Mouse (Mus musculus) right cerebral cortex, postnatal 4 days (tissue): Measurements from ENCODE around the gene Rpl4.
"Not testable (repeated sequence)": the region's sequence is repeated elsewhere in the genome, so short reads cannot be mapped to it uniquely, and the experiment has no call there.

Source experiments
- DNase-seq: peaks from one replicate; pipeline ENCODE4 v3.0.0-alpha.2; 2022

Gene Rpl4

DNA sequence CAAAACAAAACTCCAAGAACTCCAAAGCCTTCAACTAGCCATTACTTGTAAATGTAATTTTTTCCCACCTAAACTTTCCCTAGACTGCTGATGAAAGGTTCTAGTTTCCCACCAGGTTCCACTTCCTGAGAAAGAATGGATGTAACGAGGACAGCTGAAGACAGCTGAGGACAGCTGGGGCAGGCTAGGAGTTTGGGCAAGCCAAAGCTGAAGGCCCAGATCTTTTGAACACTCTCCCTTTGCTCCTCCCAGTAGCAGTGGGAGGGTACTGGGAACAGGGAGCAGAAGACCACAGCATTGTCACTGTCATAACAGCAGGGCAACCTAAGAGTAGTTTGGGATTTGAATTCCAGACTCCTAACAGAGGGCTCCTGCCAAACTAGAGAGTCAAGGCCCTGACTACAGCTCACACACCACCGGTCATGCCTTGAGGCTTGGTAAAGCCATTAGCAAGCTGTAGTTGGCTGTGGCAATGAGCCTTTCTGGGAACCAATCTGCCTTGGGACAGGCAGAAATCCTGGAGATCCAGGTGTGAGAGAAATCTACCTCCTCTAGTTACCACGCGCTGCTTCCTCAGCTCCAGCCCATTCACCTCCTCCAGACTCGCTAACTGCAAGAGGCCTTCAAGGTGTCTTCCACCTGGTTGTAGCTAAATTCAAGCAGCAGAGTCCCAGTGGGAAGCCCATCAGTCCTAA, 25.0 kb downstream of the Rpl4 start:
- DNase-seq = no peak

DNA sequence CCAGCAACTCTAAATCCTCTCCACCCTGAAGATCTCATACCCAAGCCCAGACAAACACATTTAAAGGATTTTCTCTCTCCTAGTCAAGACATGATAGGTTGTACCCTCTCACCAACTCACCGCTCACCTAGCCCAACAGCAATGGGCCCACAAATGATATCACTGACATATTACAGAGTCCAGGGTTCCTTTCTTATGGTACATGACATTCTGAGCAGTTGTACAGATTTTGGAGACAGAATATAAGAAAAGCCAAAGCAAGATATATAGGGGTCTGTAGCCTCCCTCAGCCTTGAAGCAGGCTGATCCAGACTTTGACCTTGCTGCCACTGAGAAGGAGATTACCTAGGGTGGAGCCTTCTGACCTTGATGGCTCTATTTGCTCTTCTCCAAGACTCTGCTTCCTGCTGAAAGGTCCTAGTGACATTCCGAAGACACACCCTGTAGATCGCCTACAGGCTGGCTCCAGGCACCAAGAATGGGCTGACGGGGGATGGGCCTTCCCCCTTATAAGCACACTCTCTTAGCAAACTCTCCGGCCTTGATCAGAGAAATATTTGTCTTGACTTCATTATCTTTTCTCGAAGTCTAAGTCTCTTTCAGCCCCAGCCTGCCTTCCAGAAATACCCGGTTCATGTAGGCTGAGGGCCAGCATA, 25.7 kb downstream of the Rpl4 start:
- not testable (repeated sequence) for DNase-seq

DNA sequence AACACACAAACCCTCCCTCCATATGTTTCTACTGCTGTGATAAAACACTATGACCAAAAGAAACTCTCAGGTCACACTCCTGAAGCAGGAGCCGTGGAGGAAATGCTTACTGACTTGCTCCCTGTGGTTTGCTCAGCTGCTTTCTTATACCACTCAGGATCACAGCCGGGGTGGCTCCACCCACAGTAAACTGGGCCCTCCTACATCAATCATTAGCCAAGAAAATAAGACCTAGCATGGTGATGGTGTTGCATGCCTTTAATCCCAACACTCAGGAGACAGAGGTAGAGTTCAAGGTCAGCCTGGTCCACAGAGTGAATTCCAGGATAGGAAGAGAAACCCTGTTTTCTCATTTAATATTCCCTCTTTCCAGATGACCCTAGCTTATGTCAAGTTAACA, 26.7 kb downstream of the Rpl4 start:
- no peak for DNase-seq

DNA sequence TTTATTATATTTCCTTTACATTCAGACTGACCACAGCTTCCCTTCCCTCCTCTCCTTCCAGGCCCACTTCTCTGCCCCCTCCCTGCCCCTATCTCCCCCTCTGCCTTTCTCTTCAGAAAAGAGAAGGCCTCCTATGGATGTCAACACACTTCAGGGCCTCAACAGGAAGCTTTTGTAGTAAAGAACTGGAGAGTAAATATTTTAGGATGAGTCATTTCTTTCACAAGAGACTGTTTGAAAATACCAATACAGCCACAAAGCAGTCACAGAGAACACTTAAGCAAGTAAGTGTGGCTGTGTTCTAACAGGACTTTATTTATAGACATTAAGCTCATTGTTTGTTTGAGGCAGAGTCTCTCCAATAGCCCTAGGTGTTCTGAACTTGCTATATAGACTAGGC, 29.2 kb downstream of the Rpl4 start:
- DNase-seq = no peak

DNA sequence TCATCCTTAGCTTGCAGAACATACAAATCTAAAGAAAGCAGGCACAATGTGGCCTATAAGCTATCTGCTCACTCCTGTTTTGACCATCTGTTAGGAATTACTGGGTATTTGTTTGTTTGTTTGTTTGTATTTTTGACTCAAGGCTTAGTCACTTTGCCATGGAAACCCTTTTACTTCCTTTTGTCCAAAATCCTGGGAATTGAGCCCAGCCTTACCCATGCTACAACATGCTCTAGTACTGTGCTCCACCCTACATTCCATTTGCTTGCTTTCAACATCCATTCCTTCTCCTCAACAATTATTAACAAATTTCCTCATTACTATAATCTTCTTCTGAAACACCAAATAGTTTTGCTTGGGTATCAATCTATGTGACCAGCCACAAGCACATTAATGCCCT, 29.7 kb downstream of the Rpl4 start:
- no peak for DNase-seq

DNA sequence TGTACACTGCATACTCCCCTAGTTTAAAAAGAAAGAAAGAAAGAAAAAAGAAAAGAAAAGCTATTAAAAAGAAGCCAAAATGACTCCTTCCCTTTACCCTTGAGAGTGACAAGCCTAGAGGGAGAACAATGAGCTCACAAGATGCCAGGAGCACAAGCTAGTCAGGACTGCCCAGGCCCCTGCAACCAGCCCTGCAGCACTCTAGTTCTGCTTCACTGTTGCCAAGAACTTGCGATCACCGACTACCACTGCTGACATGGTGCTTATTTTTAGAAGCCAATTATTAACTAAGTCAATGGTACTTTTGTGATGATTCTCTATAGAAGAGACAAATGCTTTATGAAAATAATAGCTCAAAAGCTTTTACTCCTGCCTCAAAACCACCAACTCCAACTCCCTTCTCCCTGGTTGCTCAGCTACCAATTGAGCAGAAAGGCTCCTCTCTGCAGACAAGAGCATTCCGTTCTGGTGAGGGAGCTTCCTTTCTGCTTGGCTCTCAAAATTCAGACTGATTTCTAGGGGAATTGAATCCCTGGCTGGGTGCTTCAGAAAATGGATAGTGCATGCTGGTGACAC, 34.4 kb downstream of the Rpl4 start:
- no peak for DNase-seq

DNA sequence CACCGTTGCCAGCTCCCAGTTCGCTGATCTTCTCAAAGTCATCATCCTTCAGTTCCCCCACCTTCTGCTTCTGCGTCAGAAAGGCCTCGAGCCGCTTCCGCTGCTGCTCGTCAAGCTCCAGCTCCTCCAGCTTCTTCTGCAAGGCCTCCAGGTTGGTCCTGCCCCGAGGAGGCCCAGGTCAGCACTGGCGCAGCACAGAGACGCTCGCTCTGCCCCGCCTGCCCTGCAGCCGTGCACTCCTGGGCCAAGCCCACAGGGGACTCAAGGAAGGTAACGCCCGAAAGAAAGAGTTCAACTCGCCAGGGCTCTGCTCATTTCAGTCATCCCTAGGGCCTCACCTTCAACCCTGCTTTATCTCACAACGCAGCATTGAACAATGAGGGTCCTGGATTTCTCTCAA, 41.3 kb downstream of the Rpl4 start:
- no peak for DNase-seq

DNA sequence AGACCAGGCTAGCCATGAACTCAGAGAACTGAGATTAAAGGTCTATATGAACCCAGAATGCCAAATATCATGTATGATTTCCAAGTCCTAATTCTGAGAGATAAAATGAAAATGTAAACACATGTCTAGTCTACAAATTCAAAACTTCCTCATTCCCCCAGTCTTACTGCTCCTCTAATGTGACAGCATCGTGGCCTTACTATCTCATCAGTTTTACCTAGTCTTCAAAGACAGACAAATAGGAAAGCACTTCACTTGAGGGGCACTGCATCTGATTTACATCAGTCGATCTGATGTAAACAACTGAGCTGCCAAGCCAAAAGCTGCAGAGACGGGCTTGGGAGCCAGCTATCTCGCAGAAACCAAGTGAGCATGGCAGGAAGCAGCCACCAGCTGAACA, 42.9 kb downstream of the Rpl4 start:
- no peak for DNase-seq

DNA sequence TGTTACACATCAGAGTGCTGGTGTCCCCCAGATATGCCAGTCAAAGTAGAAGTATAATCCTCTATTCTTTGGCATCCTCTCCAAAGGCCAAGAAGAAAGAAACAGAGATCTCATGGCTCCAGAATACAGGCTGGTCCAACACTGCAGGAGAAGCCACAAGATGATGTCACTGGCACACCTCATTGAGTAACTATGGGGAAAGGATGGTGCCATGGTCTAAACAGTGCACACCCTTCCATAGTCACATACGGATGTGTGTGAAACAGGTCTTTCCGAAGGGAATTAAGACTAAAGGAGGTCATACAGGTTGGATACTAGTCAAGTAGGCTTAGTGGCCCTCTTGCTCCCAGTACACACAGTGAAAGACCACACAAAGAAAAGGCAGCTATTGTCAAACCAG, 43.5 kb downstream of the Rpl4 start:
- DNase-seq = no peak

DNA sequence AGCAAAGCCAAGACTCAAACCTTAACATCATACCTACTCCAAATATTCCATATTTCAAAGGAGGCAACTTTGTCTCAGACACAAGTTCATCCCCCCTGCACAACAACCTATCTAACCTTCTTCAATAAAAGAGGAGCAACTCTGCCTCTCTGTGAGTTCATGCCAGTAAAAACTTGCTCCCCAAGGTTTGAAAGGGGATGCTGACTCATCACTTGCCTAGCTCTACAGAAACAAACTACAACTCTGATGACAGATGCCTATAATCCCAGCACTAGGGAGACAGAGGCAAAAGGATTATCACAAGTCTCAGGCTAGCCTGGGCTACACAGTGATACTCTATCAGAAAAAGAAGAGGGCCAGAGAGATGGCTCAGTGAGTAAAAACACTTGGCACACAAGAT, 44.7 kb downstream of the Rpl4 start:
- DNase-seq = no peak

DNA sequence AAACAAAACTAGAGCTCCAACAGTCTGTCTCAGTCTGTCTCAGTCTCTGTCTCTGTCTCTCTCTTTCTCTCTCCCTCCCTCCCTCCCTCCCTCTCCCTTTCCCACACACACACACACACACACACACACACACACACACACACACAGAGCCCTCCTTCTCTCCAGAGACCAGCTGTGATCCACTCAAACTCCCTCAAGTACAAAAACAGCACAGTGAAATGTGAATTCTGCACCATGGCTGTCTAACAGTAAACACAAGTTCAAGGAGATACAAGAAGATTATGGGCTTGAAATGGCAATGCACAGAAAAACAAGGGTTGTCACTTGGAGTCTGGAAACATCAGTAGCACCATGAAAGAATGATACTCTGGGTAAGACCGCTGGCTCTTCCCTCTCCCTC, 46.1 kb downstream of the Rpl4 start:
- no peak for DNase-seq

DNA sequence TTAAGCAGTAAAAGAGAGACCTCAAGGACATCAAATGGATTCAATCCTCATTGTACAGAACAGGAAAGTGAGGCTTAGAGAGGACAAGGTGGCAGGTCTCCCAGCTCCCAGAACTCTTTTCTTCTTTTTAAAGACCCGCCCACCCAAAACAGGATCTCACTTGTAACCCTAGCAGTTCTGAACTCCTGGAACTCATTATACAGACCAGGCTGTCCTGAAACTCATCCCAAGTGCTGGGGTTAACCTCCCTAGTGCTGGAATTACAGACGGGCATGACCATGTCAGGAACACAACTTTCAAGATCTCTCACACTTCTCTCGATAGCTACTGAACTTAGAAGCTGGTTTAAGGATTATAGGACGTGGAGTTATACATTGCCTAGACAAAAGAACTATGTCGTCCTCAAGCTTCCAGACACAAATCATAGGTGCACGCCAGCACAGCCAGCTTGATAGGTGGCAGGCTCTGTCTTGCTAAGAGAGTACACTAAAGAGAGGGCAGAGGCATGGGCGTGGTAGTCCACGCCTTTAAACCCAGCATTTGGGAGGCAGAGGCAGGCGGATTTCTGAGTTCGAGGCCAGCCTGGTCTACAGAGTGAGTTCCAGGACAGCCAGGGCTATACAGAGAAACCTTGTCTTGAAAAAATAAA, 46.7 kb downstream of the Rpl4 start:
- no peak for DNase-seq

DNA sequence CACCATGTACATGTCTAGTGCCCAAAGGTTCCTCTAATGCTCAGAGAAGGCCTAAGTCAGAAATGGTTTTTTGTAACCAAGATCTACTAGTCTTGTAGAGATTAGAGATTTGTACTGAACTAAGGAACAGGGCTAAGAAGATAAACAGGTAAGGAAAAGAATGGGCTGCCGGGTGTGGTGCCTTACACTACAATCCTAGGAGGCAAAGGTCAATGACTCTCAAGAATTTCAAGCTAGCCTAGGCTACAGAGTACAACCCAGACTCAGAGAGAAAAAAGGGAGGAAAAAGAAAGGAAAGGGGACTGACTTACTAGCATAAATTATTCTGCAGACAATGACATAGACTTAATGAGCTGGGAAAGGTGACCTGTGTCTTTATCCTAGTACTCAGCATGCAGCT, 47.4 kb downstream of the Rpl4 start:
- DNase-seq = no peak

DNA sequence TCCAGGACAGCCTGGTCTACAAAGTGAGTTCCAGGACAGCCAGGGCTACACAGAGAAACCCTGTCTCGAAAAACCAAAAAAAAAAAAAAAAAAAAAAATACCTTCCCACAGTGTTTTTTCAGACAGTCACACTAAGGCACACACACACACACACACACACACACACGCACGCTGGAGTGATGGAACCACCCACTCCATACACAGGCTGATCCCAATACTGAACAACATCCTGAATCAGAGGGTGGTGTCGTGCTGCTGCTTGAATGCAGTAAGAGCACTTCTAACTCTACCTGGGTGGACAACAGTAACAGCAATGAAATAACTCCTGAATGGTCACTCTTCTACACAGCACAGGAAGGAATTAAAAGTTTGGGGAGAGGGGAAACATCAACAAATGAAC, 48.3 kb downstream of the Rpl4 start:
- DNase-seq = no peak

DNA sequence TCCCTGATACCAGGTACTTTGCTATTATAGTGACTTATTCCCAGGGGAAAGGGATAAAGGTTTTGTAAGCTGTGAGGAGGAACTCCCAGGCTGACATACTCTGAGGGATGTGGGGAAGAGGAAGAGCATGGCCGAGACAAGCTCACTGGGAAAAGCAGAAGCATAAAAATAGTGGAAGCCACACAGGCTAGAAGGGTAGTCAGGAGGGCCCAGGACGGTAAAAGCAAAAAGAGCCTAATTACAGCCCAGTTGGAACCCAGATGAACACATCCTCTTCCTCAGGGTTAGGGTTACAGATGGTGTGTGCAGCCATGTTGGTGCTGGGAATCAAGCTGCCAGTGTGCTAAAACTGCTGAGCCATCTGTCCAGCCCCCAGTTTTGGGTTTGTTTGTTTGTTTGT, 48.9 kb downstream of the Rpl4 start:
- no peak for DNase-seq

DNA sequence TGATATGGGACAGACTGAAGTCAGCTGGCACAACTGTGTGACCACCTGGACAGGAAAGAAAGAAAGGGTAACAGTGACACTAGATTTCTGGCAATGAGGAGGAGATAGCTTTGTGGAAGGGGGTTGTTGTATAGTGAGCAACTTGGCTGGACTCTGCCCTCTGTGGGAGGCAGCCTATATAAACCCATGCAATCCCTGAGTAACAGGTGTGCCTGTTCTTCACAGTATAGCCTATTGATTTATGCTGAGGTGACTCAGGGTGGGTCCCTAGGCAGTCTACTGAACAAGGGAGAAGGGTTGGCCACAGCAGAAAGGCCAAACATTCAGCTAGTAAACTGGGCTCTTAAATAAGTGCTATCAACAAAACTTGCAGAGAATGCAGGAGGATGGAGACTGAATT, 52.6 kb downstream of the Rpl4 start:
- DNase-seq = no peak

DNA sequence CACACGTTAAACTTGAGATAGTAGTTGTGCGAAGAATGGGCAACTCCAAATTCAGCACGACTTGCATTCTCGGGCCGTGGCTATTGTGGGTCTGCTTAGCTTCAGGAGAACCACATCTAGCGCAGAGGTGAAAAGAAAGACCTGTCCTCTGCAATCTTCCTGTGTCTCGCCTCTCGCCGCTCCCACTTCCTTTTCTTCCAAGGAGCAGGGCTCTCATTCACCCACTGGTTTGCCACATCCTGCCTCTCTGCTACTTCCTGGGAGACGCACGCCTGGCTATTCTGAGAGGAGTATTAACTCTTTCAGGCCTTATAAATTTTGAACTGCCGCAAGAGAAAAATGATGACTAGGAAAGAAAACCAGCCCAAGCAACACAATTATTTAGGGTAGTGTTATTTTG, 54.6 kb downstream of the Rpl4 start:
- no peak for DNase-seq
